Mouse (Mus musculus): Measurements from ENCODE around the gene Arg1. TPM values are rescaled to one million over a fixed set of nuclear protein-coding genes. Genes with fewer than 3 reads are reported as not detected.

The Arg1 gene
- total RNA-seq (2023), result not detected

DNA sequence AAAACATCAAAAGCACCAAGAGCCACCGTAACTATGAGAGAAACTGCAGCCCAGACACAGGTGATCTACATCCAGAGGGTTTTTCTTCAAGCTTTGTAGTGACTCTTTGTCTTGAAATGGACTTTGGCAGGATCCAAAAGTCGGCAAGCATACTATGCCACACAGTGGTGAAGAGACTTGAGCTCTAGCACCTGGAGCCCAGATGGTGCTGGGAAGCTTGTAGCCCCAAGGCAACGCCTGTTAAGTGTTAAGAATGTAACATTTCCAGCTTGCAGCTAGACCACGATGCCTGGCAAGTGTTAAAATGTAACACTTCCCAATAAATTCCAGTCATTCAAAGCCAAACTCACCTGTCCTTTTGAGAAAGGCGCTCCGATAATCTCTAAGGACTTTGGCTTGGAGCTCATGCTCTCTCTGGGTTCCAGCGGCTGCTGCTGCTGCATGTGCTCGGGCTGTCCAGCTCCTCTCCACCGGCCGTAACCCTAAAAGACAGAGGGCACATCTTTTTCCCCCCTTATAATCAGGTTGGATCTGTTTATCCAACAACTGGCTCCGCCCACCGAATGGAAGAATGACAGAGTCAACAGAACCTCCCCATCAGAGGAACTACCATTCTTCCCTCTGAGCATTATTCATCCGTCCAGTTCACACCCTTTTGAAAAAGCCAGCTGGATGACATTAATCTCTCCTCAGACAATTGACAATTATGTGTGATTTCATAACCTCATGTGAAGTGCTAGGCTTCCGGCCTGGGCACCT, at the start of gene Arg1:
Arg1 (minus strand) TSS at position 523 of the 759 bp plus-strand sequence.

GRCm38 (mm10) chr10:24869760-24870290, 57.5 kb downstream of the Arg1 start, which contains the start of gene Med23:
Med23 (plus strand) TSS chr10:24869986.

Other genes starting within 250 kb of the Arg1 start
- gene Enpp1, start 215.3 kb downstream of the Arg1 start, total RNA-seq (2023), result 6.9 TPM
- gene Enpp3, start 84.7 kb downstream of the Arg1 start, total RNA-seq (2023), result not detected
- 38.1 TPM for gene Med23, start 57.5 kb downstream of the Arg1 start, total RNA-seq (2023)